17 mouse cellular contexts compared by ENCODE assay signal in genomic region chr10:84822741-84823151, GRCm38 (mm10).
A peak's percentile ranks its signal among the peaks of the same experiment; 100 is the strongest.
DNase-seq lines count a peak whose midpoint lies in the region; ATAC-seq lines count a peak whose summit lies in the region.
"Had no signal": no experiment of that assay in that cellular context is flagged by ENCODE, and none has a peak within 500 bp of the region (broad histone marks: within the 10 kb centered on the region; RNA-seq: fewer than 3 reads in every experiment).

No protein-coding gene starts in this region.

- WGBS in forebrain, embryonic 11.5 days, result 8% methylated on average over 9 of the region's 9 CpGs
- 16% methylated on average over 9 of the region's 9 CpGs for WGBS in hindbrain, embryonic 12.5 days
- 3% methylated on average over 9 of the region's 9 CpGs for WGBS in midbrain, embryonic 13.5 days
- 6% methylated on average over 9 of the region's 9 CpGs for WGBS in neural tube, embryonic 15.5 days

- peaks cover 2% of the 10 kb centered on the region; the same call in 1 of the 2 replicates for H3K27me3 ChIP-seq in forebrain, embryonic 11.5 days (ENCODE audit: control insufficient read depth, insufficient read depth, low read length)
- no peaks in the 10 kb centered on the region for H3K27me3 ChIP-seq in hindbrain, embryonic 12.5 days
- H3K27me3 ChIP-seq in midbrain, embryonic 13.5 days, result no peaks in the 10 kb centered on the region
- no peaks in the 10 kb centered on the region for H3K27me3 ChIP-seq in neural tube, embryonic 15.5 days (replicated peaks)

- no peak overlapping the region for H3K4me3 ChIP-seq in forebrain, embryonic 11.5 days (ENCODE audit: low read depth, low read length)
- no peak overlapping the region for H3K4me3 ChIP-seq in hindbrain, embryonic 12.5 days
- H3K4me3 ChIP-seq in midbrain, embryonic 13.5 days (replicated peaks), result no peak overlapping the region
- H3K4me3 ChIP-seq in neural tube, embryonic 15.5 days (replicated peaks), result no peak overlapping the region

- ATAC-seq in forebrain, embryonic 11.5 days (replicated peaks; ENCODE audit: low FRiP score), result peak; percentile 81
- peak; percentile 67 for ATAC-seq in hindbrain, embryonic 12.5 days (ENCODE audit: low FRiP score)
- ATAC-seq in midbrain, embryonic 13.5 days, result peak; percentile 71
- peak; percentile 49; the same call in 1 of the 2 replicates for ATAC-seq in neural tube, embryonic 15.5 days (ENCODE audit: low FRiP score)
- ATAC-seq in granulocyte monocyte progenitor cell, adult 5-6 weeks (replicated peaks; ENCODE audit: poor library complexity, severe bottlenecking), result no peak

- DNase-seq in forebrain, embryonic 11.5 days (ENCODE audit: low spot score), result peak; percentile 59
- DNase-seq in heart, adult 8-10 months (ENCODE audit: low spot score), result no peak
- no peak for DNase-seq in spleen, adult 18-20 months
- no peak for DNase-seq in spleen, postnatal 4 days (ENCODE audit: low spot score in 2 of 2)
- DNase-seq: cerebellum, adult 11 months; gastrocnemius, postnatal 10 days; heart, postnatal 36 days; kidney, adult 2 months; kidney, postnatal 36 days; layer of hippocampus, postnatal 36 days; lung, adult 18-20 months; right cerebral cortex, postnatal 14 days had no signal

- H3K4me1 ChIP-seq in forebrain, embryonic 11.5 days (replicated peaks; ENCODE audit: control insufficient read depth, insufficient read depth, low read length), result peaks cover 20% of the 10 kb centered on the region
- peaks cover 26% of the 10 kb centered on the region for H3K4me1 ChIP-seq in hindbrain, embryonic 12.5 days
- H3K4me1 ChIP-seq in midbrain, embryonic 13.5 days (replicated peaks), result peaks cover 27% of the 10 kb centered on the region
- H3K4me1 ChIP-seq in neural tube, embryonic 15.5 days, result peaks cover 33% of the 10 kb centered on the region

- no peak overlapping the region; the same call in 1 of the 2 replicates for H3K4me2 ChIP-seq in forebrain, embryonic 11.5 days (ENCODE audit: low read depth, low read length, severe bottlenecking)
- peak overlapping the region; percentile 11; the same call in 1 of the 2 replicates for H3K4me2 ChIP-seq in hindbrain, embryonic 12.5 days (replicated peaks)
- H3K4me2 ChIP-seq in midbrain, embryonic 13.5 days (replicated peaks), result peak overlapping the region; percentile 17; the same call in 1 of the 2 replicates
- peak overlapping the region; percentile 17 for H3K4me2 ChIP-seq in neural tube, embryonic 15.5 days
- H3K4me2 ChIP-seq: heart, embryonic 11.5 days had no signal

- H3K27ac ChIP-seq in forebrain, embryonic 11.5 days (ENCODE audit: low read depth, low read length), result peak overlapping the region; percentile 74
- 0 out of 2 replicates have a peak overlapping the region, but pooled peaks have one; percentile 30 for H3K27ac ChIP-seq in hindbrain, embryonic 12.5 days
- H3K27ac ChIP-seq in midbrain, embryonic 13.5 days, result no peak overlapping the region
- peak overlapping the region; percentile 37; the same call in 1 of the 2 replicates for H3K27ac ChIP-seq in neural tube, embryonic 15.5 days (replicated peaks)

- H3K36me3 ChIP-seq in forebrain, embryonic 11.5 days (ENCODE audit: control insufficient read depth, insufficient read depth, low read length), result no peaks in the 10 kb centered on the region
- no peaks in the 10 kb centered on the region for H3K36me3 ChIP-seq in hindbrain, embryonic 12.5 days
- H3K36me3 ChIP-seq in midbrain, embryonic 13.5 days, result no peaks in the 10 kb centered on the region; the same call in 1 of the 2 replicates
- H3K36me3 ChIP-seq in neural tube, embryonic 15.5 days, result no peaks in the 10 kb centered on the region

- no peak overlapping the region for H3K9ac ChIP-seq in forebrain, embryonic 11.5 days (ENCODE audit: low read length)
- no peak overlapping the region for H3K9ac ChIP-seq in hindbrain, embryonic 12.5 days
- no peak overlapping the region for H3K9ac ChIP-seq in midbrain, embryonic 13.5 days (replicated peaks)
- H3K9ac ChIP-seq in neural tube, embryonic 15.5 days (replicated peaks), result no peak overlapping the region

- no peaks in the 10 kb centered on the region for H3K9me3 ChIP-seq in forebrain, embryonic 11.5 days (ENCODE audit: control insufficient read depth, low read length)
- H3K9me3 ChIP-seq in hindbrain, embryonic 12.5 days (replicated peaks), result no peaks in the 10 kb centered on the region
- H3K9me3 ChIP-seq in midbrain, embryonic 13.5 days, result no peaks in the 10 kb centered on the region
- H3K9me3 ChIP-seq in neural tube, embryonic 15.5 days (replicated peaks), result no peaks in the 10 kb centered on the region
